Mouse (Mus musculus): ENCODE measurements around the gene Sgms1.

DNA sequence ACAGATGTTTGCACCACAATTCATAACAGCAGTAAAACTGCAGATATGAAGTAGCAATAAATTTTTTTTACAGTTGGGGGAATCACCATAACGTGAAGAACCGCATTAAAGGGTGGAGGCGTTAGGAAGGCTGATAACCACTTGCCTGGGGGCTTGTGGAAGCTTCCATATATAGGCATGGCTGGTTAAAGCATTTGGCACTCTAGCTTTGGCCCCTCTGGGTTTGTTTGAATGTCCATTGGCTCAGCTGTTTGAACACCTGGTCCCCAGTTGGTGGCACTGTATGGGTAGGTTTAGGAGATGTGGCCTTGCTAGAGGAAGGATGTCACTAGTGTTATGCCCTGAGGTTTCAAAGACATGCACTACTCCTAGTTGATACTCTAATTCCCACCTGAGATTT is 27.0 kb downstream of the Sgms1 start:
- no peak for TF ChIP-seq POLR2A (IDR thresholded peaks at IDR 0.05; ENCODE audit: control insufficient read depth, low read depth, low read length)
- TF ChIP-seq CTCF (IDR thresholded peaks at IDR 0.05; ENCODE audit: control insufficient read depth, insufficient read depth, insufficient replicate concordance, low read depth, low read length), result no peak

All from testis, adult 2 months (tissue).